Mouse (Mus musculus): ENCODE results near the gene Med31. TPM values are rescaled to one million over a fixed set of nuclear protein-coding genes. Genes with fewer than 3 reads are reported as not detected.
"Not testable (repeated sequence)": the region's sequence is repeated elsewhere in the genome, so short reads cannot be mapped to it uniquely, and the experiment has no call there.

Med31 gene
- polyA plus RNA-seq, 1 experiment from 2014 or later = 60.1 TPM

DNA sequence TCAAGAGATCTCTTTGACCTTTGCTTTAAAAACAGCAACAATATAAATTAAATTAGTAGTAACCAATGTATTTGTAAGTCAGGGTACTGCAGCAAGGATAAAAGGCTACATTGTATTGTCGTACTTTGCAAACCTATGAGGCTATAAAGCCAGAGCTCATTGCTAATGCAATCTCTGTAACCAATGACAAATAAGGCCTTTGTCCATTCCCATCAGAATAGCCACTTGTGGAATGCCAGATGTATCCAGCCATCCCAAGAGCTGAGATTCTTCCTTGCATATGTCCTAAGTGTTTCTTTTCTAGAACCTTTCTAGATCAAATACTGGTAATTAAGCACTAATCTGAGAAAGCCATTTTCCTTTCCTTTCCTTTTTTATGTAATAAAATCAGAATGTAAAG, 24.5 kb downstream of the Med31 start:
- H3K4me2 ChIP-seq (replicated peaks) = no peak overlapping the region
- no peak overlapping the region for H3K4me3 ChIP-seq
- no peak overlapping the region for H3K27ac ChIP-seq (replicated peaks)
- no peak for ATAC-seq (replicated peaks)
- no peaks in the 10 kb centered on the region for H3K27me3 ChIP-seq
- H3K4me1 ChIP-seq = no peaks in the 10 kb centered on the region
- H3K9ac ChIP-seq (replicated peaks) = no peak overlapping the region
- peaks cover 46% of the 10 kb centered on the region for H3K36me3 ChIP-seq
- WGBS = 65% methylated on average over 1 of the region's 1 CpGs
- no peaks in the 10 kb centered on the region for H3K9me3 ChIP-seq

DNA sequence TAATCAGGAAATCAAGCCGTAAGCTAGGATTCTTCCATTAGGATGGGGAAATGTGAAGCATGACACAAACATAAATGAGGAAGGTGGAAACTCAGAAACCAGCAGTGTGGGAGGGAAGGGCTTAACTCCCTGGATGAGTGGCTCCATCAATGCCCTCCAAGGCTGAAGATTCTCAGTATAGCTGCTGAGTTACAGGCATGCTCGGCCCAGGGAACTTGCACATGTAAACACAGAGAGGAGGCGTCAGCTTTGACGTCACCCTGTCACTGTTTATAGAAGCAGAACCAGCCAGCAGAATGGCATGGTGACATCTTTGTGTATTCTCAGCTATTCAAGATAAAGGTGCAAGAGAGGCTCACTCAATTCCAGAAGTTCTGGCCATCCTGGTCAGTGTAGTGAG, 31.1 kb downstream of the Med31 start:
- ATAC-seq (replicated peaks) = no peak
- H3K4me2 ChIP-seq (replicated peaks) = no peak overlapping the region
- no peak overlapping the region for H3K9ac ChIP-seq (replicated peaks)
- 88% methylated on average over 4 of the region's 4 CpGs for WGBS
- H3K4me3 ChIP-seq = no peak overlapping the region
- no peak overlapping the region for H3K27ac ChIP-seq (replicated peaks)
- no peaks in the 10 kb centered on the region for H3K27me3 ChIP-seq
- no peaks in the 10 kb centered on the region for H3K9me3 ChIP-seq
- H3K36me3 ChIP-seq = peaks cover 34% of the 10 kb centered on the region
- H3K4me1 ChIP-seq = no peaks in the 10 kb centered on the region

DNA sequence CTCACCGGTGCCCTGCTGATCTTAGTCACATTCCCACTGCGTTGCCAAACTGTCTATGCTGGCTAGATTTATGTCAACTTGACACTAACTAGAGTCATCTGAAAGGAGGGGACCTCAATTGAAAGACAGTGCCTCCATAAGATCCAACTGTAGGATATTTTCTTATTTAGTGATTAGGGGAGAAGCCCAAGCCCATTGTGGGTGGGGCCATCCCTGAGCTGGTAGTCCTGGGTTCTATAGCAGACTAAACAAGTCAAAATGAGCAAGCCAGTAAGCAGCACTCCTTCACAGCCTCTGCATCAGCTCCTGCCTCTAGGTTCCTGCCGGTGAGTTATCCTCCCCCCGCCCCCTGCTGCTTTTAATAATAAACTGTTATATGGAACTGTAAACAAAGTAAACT, 34.3 kb downstream of the Med31 start:
- H3K4me2 ChIP-seq (replicated peaks) = no peak overlapping the region
- no peaks in the 10 kb centered on the region for H3K27me3 ChIP-seq
- H3K9ac ChIP-seq (replicated peaks) = no peak overlapping the region
- H3K27ac ChIP-seq (replicated peaks) = no peak overlapping the region
- ATAC-seq (replicated peaks) = no peak
- no peaks in the 10 kb centered on the region for H3K9me3 ChIP-seq
- H3K36me3 ChIP-seq = peaks cover 31% of the 10 kb centered on the region; the same call in 1 of the 2 replicates
- H3K4me1 ChIP-seq = 0 out of 2 replicates have a peak, but pooled peaks cover 4% of the 10 kb centered on the region
- no peak overlapping the region for H3K4me3 ChIP-seq
- WGBS = 96% methylated on average over 4 of the region's 4 CpGs

DNA sequence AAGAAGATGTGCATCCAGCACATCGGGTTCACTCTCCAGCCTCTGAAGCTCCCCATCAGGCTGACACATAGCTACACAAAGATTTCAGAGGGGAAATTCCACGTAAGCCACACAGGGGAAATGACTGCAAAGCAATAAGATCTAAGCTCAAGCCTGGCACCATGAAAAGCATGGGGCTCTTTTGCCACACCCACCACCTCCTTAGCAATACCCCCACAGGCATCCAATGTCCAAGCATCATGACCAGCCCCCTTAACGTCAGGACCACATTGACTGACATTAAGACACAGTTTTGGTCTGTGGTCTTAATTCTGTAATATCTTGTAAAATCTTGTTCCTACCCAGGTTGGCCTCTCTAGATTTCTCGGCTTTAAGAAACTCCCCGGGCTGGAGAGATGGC, 34.8 kb downstream of the Med31 start:
- no peaks in the 10 kb centered on the region for H3K9me3 ChIP-seq
- H3K27me3 ChIP-seq = no peaks in the 10 kb centered on the region
- WGBS = 89% methylated on average over 5 of the region's 5 CpGs
- H3K4me2 ChIP-seq (replicated peaks) = no peak overlapping the region
- no peak overlapping the region for H3K9ac ChIP-seq (replicated peaks)
- H3K36me3 ChIP-seq = peaks cover 37% of the 10 kb centered on the region
- H3K4me3 ChIP-seq = no peak overlapping the region
- H3K27ac ChIP-seq (replicated peaks) = no peak overlapping the region
- H3K4me1 ChIP-seq = 0 out of 2 replicates have a peak, but pooled peaks cover 4% of the 10 kb centered on the region
- ATAC-seq (replicated peaks) = no peak

DNA sequence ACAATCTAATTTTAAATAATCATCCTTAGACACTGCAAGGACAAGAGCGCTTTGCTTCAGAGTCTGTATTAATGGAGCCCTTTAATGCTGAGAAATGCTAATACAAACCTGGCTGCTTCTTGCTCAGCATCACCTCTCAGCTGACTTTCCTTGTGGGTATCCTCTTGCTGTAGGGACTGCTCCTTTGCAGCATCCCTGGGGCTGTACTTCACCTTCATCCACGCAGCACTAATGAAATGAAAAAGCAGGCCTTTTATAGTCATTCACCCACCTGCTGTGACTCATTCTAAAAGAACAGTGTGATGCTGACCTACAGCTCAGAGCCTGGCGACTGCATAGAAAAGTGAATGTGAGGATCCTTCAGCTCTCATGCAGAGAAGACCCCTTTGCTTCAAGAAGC, 38.8 kb downstream of the Med31 start:
- Histone ChIP-seq H3K4me3 (no peak overlapping the region), H3K27ac (replicated peaks) (no peak overlapping the region), H3K36me3 (peaks cover 60% of the 10 kb centered on the region), H3K9me3 (no peaks in the 10 kb centered on the region), H3K9ac (replicated peaks) (no peak overlapping the region), H3K4me1 (0 out of 2 replicates have a peak, but pooled peaks cover 4% of the 10 kb centered on the region), H3K27me3 (no peaks in the 10 kb centered on the region), H3K4me2 (replicated peaks) (no peak overlapping the region)
- WGBS = 20% methylated on average over 3 of the region's 3 CpGs
- ATAC-seq (replicated peaks) = no peak

DNA sequence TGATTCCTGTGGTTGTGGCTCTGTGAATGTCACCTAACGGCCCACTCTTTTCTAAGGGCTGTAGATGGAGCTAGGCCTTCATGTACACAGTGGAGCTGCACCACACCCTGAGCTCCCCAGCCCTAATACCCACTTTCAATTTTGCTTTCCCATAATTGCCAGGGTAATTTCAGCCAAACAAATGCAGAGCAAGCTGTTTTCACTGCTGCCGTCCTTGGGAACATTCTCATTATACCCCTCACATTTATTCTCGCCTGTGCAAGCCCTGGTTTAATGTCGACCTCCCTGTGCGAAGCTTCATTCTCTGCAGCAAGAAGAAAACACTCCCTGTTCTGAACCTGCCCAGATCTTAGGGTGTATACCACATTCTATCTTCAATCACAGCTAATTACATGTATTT, 39.4 kb downstream of the Med31 start:
- Histone ChIP-seq H3K27me3 (no peaks in the 10 kb centered on the region), H3K36me3 (peaks cover 57% of the 10 kb centered on the region), H3K27ac (replicated peaks) (no peak overlapping the region), H3K9me3 (no peaks in the 10 kb centered on the region), H3K4me3 (no peak overlapping the region), H3K4me2 (replicated peaks) (no peak overlapping the region), H3K9ac (replicated peaks) (no peak overlapping the region), H3K4me1 (0 out of 2 replicates have a peak, but pooled peaks cover 4% of the 10 kb centered on the region)
- no peak for ATAC-seq (replicated peaks)
- WGBS = 48% methylated on average over 5 of the region's 5 CpGs

DNA sequence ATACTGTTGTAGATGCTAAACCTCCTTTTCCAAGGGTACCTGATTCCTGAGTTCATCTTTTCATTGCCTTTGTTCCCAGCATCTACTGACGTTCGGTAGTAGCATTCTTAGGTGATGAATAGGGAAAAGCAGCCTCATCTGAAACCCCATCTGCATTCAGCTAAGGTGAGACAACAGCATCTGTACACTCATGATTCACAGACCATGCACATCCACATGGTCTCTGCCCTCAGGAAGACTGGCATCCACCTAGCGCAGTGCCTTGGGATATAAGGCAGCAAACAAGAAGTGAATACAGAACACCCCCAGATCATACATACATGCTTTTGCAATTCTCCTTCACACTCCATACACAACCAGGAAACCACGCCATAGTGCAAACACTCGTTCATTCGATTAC, 40.7 kb downstream of the Med31 start:
- Histone ChIP-seq H3K9me3 (no peaks in the 10 kb centered on the region), H3K4me3 (no peak overlapping the region), H3K27ac (replicated peaks) (no peak overlapping the region), H3K9ac (replicated peaks) (no peak overlapping the region), H3K4me1 (0 out of 2 replicates have a peak, but pooled peaks cover 4% of the 10 kb centered on the region), H3K4me2 (replicated peaks) (no peak overlapping the region), H3K36me3 (peaks cover 58% of the 10 kb centered on the region), H3K27me3 (no peaks in the 10 kb centered on the region)
- no peak for ATAC-seq (replicated peaks)
- WGBS = 97% methylated on average over 6 of the region's 6 CpGs

DNA sequence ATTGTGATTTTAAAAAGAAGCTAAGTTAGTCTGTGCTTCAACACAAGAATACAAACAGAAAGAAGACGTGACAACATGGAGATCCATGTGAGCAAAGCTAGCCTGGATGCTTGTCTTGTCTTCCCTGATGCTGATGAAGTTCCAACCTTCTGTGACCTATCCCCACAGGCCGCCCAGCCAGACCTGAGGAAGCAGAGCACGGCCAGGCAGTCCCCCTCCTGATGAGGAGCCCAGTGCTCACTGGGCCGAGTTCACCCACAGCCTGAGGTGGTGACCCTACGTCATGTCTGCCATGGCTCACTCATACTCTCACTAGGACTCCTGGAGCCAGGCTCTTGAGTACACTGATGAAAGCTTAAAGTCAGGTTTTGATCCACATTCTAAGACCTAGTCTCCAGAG, 41.9 kb downstream of the Med31 start:
- H3K36me3 ChIP-seq = peaks cover 63% of the 10 kb centered on the region
- WGBS = 94% methylated on average over 5 of the region's 5 CpGs
- H3K27me3 ChIP-seq = no peaks in the 10 kb centered on the region

DNA sequence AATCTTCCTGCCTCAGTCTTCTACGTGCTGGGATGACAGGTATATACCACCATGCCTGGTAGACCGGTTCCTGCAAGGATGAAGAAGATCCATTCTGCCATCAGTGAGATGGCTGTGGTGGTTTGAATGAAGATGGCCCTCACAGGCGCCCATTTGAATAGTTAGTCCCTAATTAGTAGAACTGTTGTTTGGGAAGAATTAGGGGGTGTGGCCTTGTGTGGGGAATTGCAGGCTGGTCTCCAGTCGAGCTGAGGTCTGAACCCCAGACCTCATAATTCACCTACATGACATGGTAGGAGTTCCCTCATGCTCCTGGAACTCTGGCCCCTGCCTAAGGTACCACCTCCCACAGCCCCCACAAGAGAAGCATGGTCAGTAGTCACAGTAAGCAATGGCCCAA, 43.5 kb downstream of the Med31 start:
- WGBS = 66% methylated on average over 4 of the region's 4 CpGs
- not testable (repeated sequence) for H3K4me1 ChIP-seq; H3K27ac ChIP-seq (replicated peaks); ATAC-seq (replicated peaks); H3K4me2 ChIP-seq (replicated peaks); H3K4me3 ChIP-seq; H3K9me3 ChIP-seq; H3K9ac ChIP-seq (replicated peaks); H3K27me3 ChIP-seq
- H3K36me3 ChIP-seq = peaks cover 64% of the 10 kb centered on the region

More for the DNA sequence above, 41.9 kb downstream of the Med31 start:
- Histone ChIP-seq H3K4me3 (no peak overlapping the region), H3K4me1 (0 out of 2 replicates have a peak, but pooled peaks cover 4% of the 10 kb centered on the region), H3K4me2 (replicated peaks) (no peak overlapping the region), H3K9me3 (no peaks in the 10 kb centered on the region), H3K27ac (replicated peaks) (no peak overlapping the region), H3K9ac (replicated peaks) (no peak overlapping the region)
- no peak for ATAC-seq (replicated peaks)

DNA sequence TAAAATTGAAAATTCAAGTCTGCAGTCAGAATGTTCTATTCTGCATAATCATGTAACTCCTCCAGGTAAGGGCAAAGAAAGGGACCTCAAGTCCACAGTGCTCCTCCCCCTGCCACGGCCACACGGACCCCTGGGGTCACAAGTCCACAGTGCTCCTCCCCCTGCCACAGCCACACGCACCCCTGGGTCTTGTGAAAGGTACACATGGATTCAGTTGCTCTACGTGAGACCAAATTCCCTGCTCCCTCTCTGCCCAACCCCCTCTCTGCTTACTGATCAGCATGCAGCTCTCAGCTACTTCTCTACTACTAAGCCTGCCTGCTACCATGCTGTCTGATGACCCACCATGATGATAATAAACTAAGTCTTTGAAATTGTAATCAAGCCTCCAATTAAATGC, 45.5 kb downstream of the Med31 start:
- Histone ChIP-seq H3K9me3 (no peaks in the 10 kb centered on the region), H3K4me2 (replicated peaks) (no peak overlapping the region), H3K27ac (replicated peaks) (no peak overlapping the region), H3K4me1 (no peaks in the 10 kb centered on the region), H3K27me3 (no peaks in the 10 kb centered on the region), H3K4me3 (no peak overlapping the region), H3K36me3 (peaks cover 69% of the 10 kb centered on the region), H3K9ac (replicated peaks) (no peak overlapping the region)
- no peak for ATAC-seq (replicated peaks)
- 94% methylated on average over 4 of the region's 4 CpGs for WGBS

DNA sequence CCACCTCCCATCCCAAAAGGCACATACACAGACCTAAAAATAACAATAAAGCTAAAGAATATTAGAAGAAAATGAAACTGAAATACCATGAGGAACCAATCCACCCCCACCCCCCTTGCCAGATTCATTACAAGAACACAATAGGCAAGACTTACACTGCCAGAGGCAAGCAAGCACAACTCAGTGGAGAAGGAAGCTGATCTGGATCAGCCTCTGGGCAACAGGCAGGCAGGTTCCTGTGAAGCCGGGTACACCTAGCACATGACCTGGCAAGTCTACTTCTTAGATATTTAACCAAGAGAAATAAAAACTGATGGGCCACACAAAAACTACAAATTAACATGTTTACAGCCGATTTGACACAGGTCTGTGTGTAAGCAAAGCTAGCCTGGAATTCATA, 52.2 kb downstream of the Med31 start:
- Histone ChIP-seq H3K4me2 (replicated peaks) (no peak overlapping the region), H3K9ac (replicated peaks) (no peak overlapping the region), H3K36me3 (peaks cover 61% of the 10 kb centered on the region), H3K27ac (replicated peaks) (no peak overlapping the region), H3K4me1 (no peaks in the 10 kb centered on the region), H3K4me3 (no peak overlapping the region), H3K27me3 (no peaks in the 10 kb centered on the region), H3K9me3 (no peaks in the 10 kb centered on the region)
- ATAC-seq (replicated peaks) = no peak
- 93% methylated on average over 2 of the region's 2 CpGs for WGBS

All from forebrain, embryonic 15.5 days (tissue).